Mouse (Mus musculus): Measurements from ENCODE around the gene Dmgdh.

GRCm38 (mm10) chr13:93723455-93723854, 49.2 kb downstream of the Dmgdh start:
- TF ChIP-seq ZC3H11A (IDR thresholded peaks at IDR 0.05; ENCODE audit: low read depth, low read length) = no peak
- TF ChIP-seq CTCF (IDR thresholded peaks at IDR 0.05 in 2 of 3, conservative IDR thresholded peaks at IDR 0.05 in 1 of 3; ENCODE audit: control insufficient read depth in 1 of 3, insufficient read depth in 1 of 3, low read depth in 2 of 3, low read length in 3 of 3, poor library complexity in 1 of 3, severe bottlenecking in 1 of 3) = no peak

All from MEL (cell line).